Mouse (Mus musculus): Measurements from ENCODE around the gene Rexo1. TPM values are rescaled to one million over a fixed set of nuclear protein-coding genes. Genes with fewer than 3 reads are reported as not detected.

Rexo1 gene
- polyA plus RNA-seq, 1 experiment from 2014 or later = 20.6 TPM

DNA sequence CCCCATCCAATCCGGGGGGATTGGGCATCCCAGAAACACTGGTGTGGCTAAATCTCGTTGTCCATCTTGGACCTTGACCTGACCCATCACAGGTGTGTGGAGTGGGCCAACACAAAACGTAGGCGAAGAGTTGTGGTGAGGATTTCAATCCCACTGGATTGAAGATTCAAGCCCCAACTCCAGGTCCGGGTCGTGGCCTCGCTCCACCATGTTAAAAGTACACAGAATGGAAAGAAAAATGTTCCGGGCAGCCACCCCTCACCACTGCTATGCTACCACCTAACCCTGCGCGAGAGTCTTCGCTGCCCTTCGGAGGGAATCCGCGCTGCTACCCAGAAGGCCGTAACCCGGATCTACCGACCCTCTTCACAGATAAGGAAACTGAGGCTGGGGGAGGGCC lies 14.6 kb upstream of the Rexo1 start:
- peak overlapping the region; percentile 70 for H3K9ac ChIP-seq (ENCODE audit: low read length)
- H3K4me3 ChIP-seq (ENCODE audit: low read length) = peak overlapping the region; percentile 57
- no peaks in the 10 kb centered on the region for H3K36me3 ChIP-seq (ENCODE audit: control insufficient read depth, insufficient read depth, low read length)
- WGBS = 7% methylated on average over 17 of the region's 17 CpGs
- no peaks in the 10 kb centered on the region for H3K27me3 ChIP-seq (ENCODE audit: control insufficient read depth, insufficient read depth, low read depth, low read length)
- H3K4me2 ChIP-seq (ENCODE audit: low read depth, low read length) = peak overlapping the region; percentile 96
- H3K4me1 ChIP-seq (replicated peaks; ENCODE audit: control insufficient read depth, insufficient read depth, low read length) = peaks cover 40% of the 10 kb centered on the region
- ATAC-seq (ENCODE audit: low read depth) = no peak
- H3K27ac ChIP-seq (ENCODE audit: low read length) = peak overlapping the region; percentile 42; the same call in 1 of the 2 replicates
- no peaks in the 10 kb centered on the region for H3K9me3 ChIP-seq (ENCODE audit: control insufficient read depth, low read length)

DNA sequence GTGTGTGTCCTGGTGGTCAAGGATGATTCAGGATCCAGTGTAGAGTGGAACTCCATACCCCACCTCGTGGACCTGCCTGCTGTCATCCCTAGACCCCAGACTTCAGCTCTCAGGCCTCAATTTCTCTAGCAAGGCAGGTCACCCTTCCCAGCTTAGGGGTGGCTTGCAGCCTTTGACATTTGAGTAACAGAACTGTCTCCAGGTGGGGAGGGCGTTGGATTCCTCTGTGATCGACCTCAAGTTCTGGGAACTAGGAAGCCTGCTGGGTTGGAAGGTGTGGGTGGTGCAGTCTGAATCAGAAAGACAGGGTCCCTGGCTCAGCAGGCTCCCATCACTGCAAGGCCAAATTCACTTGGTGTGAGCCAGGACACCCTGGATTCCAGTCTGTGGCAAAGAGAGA lies 13.5 kb upstream of the Rexo1 start:
- WGBS = 72% methylated on average over 3 of the region's 3 CpGs
- Histone ChIP-seq H3K36me3 (ENCODE audit: control insufficient read depth, insufficient read depth, low read length) (no peaks in the 10 kb centered on the region), H3K9me3 (ENCODE audit: control insufficient read depth, low read length) (no peaks in the 10 kb centered on the region), H3K9ac (ENCODE audit: low read length) (peak overlapping the region; percentile 70; the same call in 1 of the 2 replicates), H3K4me1 (replicated peaks; ENCODE audit: control insufficient read depth, insufficient read depth, low read length) (peaks cover 45% of the 10 kb centered on the region), H3K27ac (ENCODE audit: low read length) (no peak overlapping the region), H3K4me3 (ENCODE audit: low read length) (no peak overlapping the region), H3K4me2 (ENCODE audit: low read depth, low read length) (no peak overlapping the region), H3K27me3 (ENCODE audit: control insufficient read depth, insufficient read depth, low read depth, low read length) (no peaks in the 10 kb centered on the region)
- no peak for ATAC-seq (ENCODE audit: low read depth)

DNA sequence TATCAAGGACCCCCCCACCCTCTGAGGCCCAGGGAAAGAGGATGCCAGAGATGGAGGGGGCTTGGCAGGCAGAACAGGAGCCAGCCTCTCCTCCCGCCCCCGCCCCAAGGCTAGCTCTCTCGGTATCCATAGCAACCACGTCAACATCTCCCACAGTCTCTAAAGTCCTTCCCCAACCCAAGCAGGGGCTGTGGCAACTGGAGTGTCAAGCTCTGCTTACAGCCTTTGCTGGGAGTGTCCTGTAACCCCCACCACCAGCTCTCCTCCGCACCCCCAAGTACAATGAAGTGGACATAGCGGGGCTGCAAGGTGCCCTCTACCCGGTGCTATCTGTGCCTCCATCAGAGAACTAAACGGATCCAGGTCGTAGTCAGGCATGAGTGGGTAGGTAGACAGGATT lies 12.6 kb upstream of the Rexo1 start:
- no peak overlapping the region for H3K4me3 ChIP-seq (ENCODE audit: low read length)
- H3K36me3 ChIP-seq (ENCODE audit: control insufficient read depth, insufficient read depth, low read length) = no peaks in the 10 kb centered on the region
- WGBS = 50% methylated on average over 9 of the region's 9 CpGs
- ATAC-seq (ENCODE audit: low read depth) = no peak
- peak overlapping the region; percentile 24 for H3K9ac ChIP-seq (ENCODE audit: low read length)
- H3K4me2 ChIP-seq (ENCODE audit: low read depth, low read length) = no peak overlapping the region
- no peak overlapping the region for H3K27ac ChIP-seq (ENCODE audit: low read length)
- H3K4me1 ChIP-seq (replicated peaks; ENCODE audit: control insufficient read depth, insufficient read depth, low read length) = peaks cover 43% of the 10 kb centered on the region
- H3K9me3 ChIP-seq (ENCODE audit: control insufficient read depth, low read length) = no peaks in the 10 kb centered on the region
- H3K27me3 ChIP-seq (ENCODE audit: control insufficient read depth, insufficient read depth, low read depth, low read length) = no peaks in the 10 kb centered on the region

DNA sequence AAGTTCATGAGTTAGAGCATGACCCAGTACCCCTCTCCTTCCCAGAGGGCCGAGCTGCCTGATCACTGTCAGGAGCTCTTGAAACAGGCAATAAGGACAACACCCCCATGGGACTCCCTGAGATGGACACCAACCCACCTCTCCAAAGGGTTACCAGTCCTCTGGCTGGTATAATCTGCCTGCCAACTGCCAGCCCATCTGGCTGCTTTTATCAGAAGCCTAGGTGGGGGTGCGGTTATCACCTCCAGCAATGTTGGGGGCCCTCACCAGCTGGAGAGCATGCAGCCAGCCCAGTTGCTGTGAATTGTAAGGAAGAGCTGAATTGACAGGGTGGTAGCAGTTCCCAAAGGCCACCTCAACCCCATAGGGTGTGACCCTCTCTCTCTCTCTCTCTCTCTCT lies 11.1 kb upstream of the Rexo1 start:
- no peaks in the 10 kb centered on the region for H3K27me3 ChIP-seq (ENCODE audit: control insufficient read depth, insufficient read depth, low read depth, low read length)
- WGBS = 62% methylated on average over 2 of the region's 2 CpGs
- H3K36me3 ChIP-seq (ENCODE audit: control insufficient read depth, insufficient read depth, low read length) = no peaks in the 10 kb centered on the region
- H3K27ac ChIP-seq (ENCODE audit: low read length) = no peak overlapping the region; the same call in 1 of the 2 replicates
- no peak overlapping the region for H3K4me2 ChIP-seq (ENCODE audit: low read depth, low read length)
- ATAC-seq (ENCODE audit: low read depth) = no peak
- no peaks in the 10 kb centered on the region for H3K9me3 ChIP-seq (ENCODE audit: control insufficient read depth, low read length)
- peak overlapping the region; percentile 25; the same call in 1 of the 2 replicates for H3K9ac ChIP-seq (ENCODE audit: low read length)
- no peak overlapping the region for H3K4me3 ChIP-seq (ENCODE audit: low read length)
- peaks cover 35% of the 10 kb centered on the region for H3K4me1 ChIP-seq (replicated peaks; ENCODE audit: control insufficient read depth, insufficient read depth, low read length)

- no peaks in the 10 kb centered on the region for H3K9me3 ChIP-seq (ENCODE audit: control insufficient read depth, low read length)
- peak overlapping the region; percentile 49 for H3K4me2 ChIP-seq (ENCODE audit: low read depth, low read length)
- H3K4me1 ChIP-seq (replicated peaks; ENCODE audit: control insufficient read depth, insufficient read depth, low read length) = peaks cover 35% of the 10 kb centered on the region
- peak overlapping the region; percentile 57 for H3K9ac ChIP-seq (ENCODE audit: low read length)
- no peaks in the 10 kb centered on the region for H3K36me3 ChIP-seq (ENCODE audit: control insufficient read depth, insufficient read depth, low read length)
- peak overlapping the region; percentile 15 for H3K4me3 ChIP-seq (ENCODE audit: low read length)
- no peaks in the 10 kb centered on the region for H3K27me3 ChIP-seq (ENCODE audit: control insufficient read depth, insufficient read depth, low read depth, low read length)
- H3K27ac ChIP-seq (ENCODE audit: low read length) = peak overlapping the region; percentile 58
- 22% methylated on average over 30 of the region's 30 CpGs for WGBS
- peak; percentile 17; the same call in 1 of the 2 replicates for ATAC-seq (ENCODE audit: low read depth)
Observed at GRCm38 (mm10) chr10:80570871-80571836, 9.8 kb upstream of the Rexo1 start.

DNA sequence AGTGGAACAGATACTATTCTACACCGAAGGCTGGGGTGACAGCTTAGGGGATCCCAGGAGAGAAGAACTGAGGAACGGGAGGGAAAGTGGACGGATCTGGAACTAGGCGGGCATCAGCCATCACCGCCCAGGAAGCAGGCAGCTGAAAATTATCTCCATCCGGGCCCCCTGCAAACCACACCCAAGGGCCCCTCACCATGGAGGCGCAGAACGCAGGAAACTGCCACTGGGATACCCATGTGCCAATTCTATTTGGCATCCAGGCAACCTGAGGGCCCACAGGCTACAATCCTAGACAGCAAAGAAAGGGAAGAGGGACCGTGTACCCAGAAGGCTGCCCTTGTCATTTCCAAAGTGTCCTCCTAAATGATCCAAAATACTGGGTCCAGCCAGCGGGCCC lies 9.1 kb upstream of the Rexo1 start:
- H3K4me3 ChIP-seq (ENCODE audit: low read length) = no peak overlapping the region
- H3K4me2 ChIP-seq (ENCODE audit: low read depth, low read length) = peak overlapping the region; percentile 49; the same call in 1 of the 2 replicates
- peaks cover 28% of the 10 kb centered on the region for H3K4me1 ChIP-seq (replicated peaks; ENCODE audit: control insufficient read depth, insufficient read depth, low read length)
- peak overlapping the region; percentile 57; the same call in 1 of the 2 replicates for H3K9ac ChIP-seq (ENCODE audit: low read length)
- no peak for ATAC-seq (ENCODE audit: low read depth)
- no peaks in the 10 kb centered on the region for H3K27me3 ChIP-seq (ENCODE audit: control insufficient read depth, insufficient read depth, low read depth, low read length)
- no peaks in the 10 kb centered on the region for H3K9me3 ChIP-seq (ENCODE audit: control insufficient read depth, low read length)
- H3K27ac ChIP-seq (ENCODE audit: low read length) = no peak overlapping the region
- H3K36me3 ChIP-seq (ENCODE audit: control insufficient read depth, insufficient read depth, low read length) = no peaks in the 10 kb centered on the region
- WGBS = 80% methylated on average over 10 of the region's 10 CpGs

- no peaks in the 10 kb centered on the region for H3K36me3 ChIP-seq (ENCODE audit: control insufficient read depth, insufficient read depth, low read length)
- H3K9ac ChIP-seq (ENCODE audit: low read length) = no peak overlapping the region
- H3K4me3 ChIP-seq (ENCODE audit: low read length) = no peak overlapping the region
- H3K9me3 ChIP-seq (ENCODE audit: control insufficient read depth, low read length) = no peaks in the 10 kb centered on the region
- 30% methylated on average over 10 of the region's 10 CpGs for WGBS
- H3K4me1 ChIP-seq (replicated peaks; ENCODE audit: control insufficient read depth, insufficient read depth, low read length) = peaks cover 24% of the 10 kb centered on the region
- H3K4me2 ChIP-seq (ENCODE audit: low read depth, low read length) = no peak overlapping the region; the same call in 1 of the 2 replicates
- H3K27me3 ChIP-seq (ENCODE audit: control insufficient read depth, insufficient read depth, low read depth, low read length) = no peaks in the 10 kb centered on the region
- no peak overlapping the region for H3K27ac ChIP-seq (ENCODE audit: low read length)
- peak; percentile 43 for ATAC-seq (ENCODE audit: low read depth)
Observed at GRCm38 (mm10) chr10:80569664-80570066, 8.3 kb upstream of the Rexo1 start.

DNA sequence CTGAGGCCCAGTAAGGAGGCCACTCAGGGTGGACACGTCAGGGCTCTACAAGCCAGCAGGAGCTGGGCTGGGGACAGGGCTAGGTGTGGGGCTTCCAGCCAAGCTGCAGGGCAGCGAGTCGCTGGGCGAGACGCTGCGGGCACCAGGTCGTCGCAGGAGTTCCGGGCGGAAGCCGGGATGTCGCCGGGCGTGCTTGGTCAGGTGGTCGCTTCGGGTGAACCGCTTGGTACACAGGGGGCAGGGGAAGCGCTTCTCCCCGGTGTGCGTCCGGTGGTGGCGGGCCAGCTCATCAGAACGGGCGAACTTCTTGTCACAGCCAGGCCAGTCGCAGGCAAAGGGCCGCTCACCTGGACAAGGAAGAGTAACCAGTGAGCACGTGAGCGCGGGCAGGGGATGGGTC lies 7.5 kb upstream of the Rexo1 start:
- H3K9ac ChIP-seq (ENCODE audit: low read length) = no peak overlapping the region
- H3K9me3 ChIP-seq (ENCODE audit: control insufficient read depth, low read length) = no peaks in the 10 kb centered on the region
- no peak overlapping the region for H3K4me2 ChIP-seq (ENCODE audit: low read depth, low read length)
- 88% methylated on average over 29 of the region's 29 CpGs for WGBS
- no peak for ATAC-seq (ENCODE audit: low read depth)
- no peaks in the 10 kb centered on the region for H3K27me3 ChIP-seq (ENCODE audit: control insufficient read depth, insufficient read depth, low read depth, low read length)
- H3K27ac ChIP-seq (ENCODE audit: low read length) = no peak overlapping the region
- H3K4me3 ChIP-seq (ENCODE audit: low read length) = no peak overlapping the region
- H3K4me1 ChIP-seq (replicated peaks; ENCODE audit: control insufficient read depth, insufficient read depth, low read length) = peaks cover 17% of the 10 kb centered on the region
- no peaks in the 10 kb centered on the region for H3K36me3 ChIP-seq (ENCODE audit: control insufficient read depth, insufficient read depth, low read length)

GRCm38 (mm10) chr10:80566375-80567092 lies 5.2 kb upstream of the Rexo1 start:
- Histone ChIP-seq H3K9me3 (ENCODE audit: control insufficient read depth, low read length) (no peaks in the 10 kb centered on the region), H3K27me3 (ENCODE audit: control insufficient read depth, insufficient read depth, low read depth, low read length) (no peaks in the 10 kb centered on the region), H3K9ac (ENCODE audit: low read length) (no peak overlapping the region), H3K4me1 (replicated peaks; ENCODE audit: control insufficient read depth, insufficient read depth, low read length) (peaks cover 14% of the 10 kb centered on the region), H3K36me3 (ENCODE audit: control insufficient read depth, insufficient read depth, low read length) (no peaks in the 10 kb centered on the region), H3K4me3 (ENCODE audit: low read length) (no peak overlapping the region), H3K4me2 (ENCODE audit: low read depth, low read length) (no peak overlapping the region), H3K27ac (ENCODE audit: low read length) (no peak overlapping the region)
- peak; percentile 22; the same call in 1 of the 2 replicates for ATAC-seq (ENCODE audit: low read depth)
- WGBS = 29% methylated on average over 17 of the region's 17 CpGs

Data from lung, embryonic 16.5 days (tissue).